Mouse (Mus musculus) adipose tissue, adult 10 weeks (tissue): ENCODE results near the gene Mrps12. TPM values are rescaled to one million over a fixed set of nuclear protein-coding genes. Genes with fewer than 3 reads are reported as not detected.

Experiments
- polyA plus RNA-seq: library from polyadenylated mRNA; stranded (reverse); fragments of 350-450 nt; fragmentation: Illumina TruSeq; extraction: RNeasy Lipid Tissue Mini Kit (QIAGEN cat#74804); gene quantifications from one replicate; pipeline ENCODE4 v1.2.3, GENCODE M21; 2014; ENCODE audit warnings: low read depth, low replicate concordance

The Mrps12 gene
- 76.4 TPM for polyA plus RNA-seq

DNA sequence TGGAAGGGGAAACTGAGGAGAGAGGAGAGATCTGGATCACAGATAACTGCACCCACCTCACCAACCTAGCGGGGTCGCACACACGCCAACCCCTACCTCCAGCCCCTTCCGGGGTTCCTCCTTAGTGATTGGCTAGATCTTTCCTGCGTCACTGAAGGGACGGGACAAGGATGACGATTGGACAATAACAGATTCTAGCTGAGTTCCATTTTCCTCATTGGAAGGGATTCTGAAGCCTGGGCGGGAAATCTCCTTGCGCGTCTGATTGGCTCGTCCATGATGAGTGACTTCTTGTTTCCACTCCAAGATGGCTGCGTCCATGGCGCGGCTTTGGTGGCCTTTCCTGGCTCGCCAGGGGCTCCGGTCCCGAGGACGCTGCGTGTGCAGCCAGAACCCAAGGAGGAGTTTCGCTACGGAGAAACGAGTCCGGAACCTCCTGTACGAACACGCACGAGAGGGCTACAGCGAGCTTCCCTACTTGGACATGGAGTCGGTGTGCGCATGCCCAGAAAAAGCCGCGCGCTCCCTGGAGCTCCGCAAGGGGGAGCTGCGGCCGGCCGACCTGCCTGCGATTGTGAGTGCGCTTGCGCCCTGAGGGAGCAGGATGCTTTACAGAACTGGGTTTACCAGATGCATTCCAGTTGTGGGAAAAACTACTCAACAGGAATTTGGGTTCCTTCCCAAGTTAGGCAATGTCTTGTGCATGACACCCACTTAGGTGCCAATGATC, at the start of gene Mrps12, which contains the start of gene Sars2:
Gene Mrps12 (minus strand): TSS at position 112 of the 730 bp plus-strand sequence.
Gene Sars2 (plus strand): TSS at position 284 of the 730 bp plus-strand sequence.

GRCm38 (mm10) chr7:28788307-28789195, 46.9 kb upstream of the Mrps12 start, which contains the start of gene Rinl:
Rinl (plus strand) TSS chr7:28788969.

DNA sequence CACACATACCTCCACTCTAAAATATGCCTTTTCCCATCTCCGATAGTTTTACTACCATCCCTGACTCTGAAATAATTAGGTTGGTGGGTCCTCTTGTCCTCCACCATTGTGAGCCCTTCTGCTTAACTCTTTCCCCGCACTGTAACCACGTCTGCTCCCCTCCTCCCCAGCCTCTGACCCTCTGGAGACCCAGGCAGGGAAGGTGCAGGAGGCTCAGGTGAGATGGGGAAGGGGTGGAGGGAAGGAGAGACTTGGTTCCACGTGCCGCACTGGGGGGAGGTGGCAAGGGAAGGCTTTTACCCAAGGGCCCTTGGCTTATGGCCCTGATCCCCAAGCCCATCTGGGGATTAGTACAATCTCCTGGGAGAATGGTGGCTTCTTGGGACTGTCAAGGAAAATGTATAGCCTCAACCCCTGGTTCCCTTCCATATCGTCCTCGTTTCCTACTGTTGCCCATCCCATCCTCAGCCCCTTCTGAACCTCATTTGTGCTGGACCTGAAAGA, 25.9 kb upstream of the Mrps12 start, which contains the start of gene Nfkbib:
Gene Nfkbib (minus strand): TSS at position 51 of the 504 bp plus-strand sequence.

GRCm38 (mm10) chr7:28766173-28766879, 24.7 kb upstream of the Mrps12 start, which contains the start of gene Sirt2:
Sirt2 (plus strand) TSS chr7:28766735.

DNA sequence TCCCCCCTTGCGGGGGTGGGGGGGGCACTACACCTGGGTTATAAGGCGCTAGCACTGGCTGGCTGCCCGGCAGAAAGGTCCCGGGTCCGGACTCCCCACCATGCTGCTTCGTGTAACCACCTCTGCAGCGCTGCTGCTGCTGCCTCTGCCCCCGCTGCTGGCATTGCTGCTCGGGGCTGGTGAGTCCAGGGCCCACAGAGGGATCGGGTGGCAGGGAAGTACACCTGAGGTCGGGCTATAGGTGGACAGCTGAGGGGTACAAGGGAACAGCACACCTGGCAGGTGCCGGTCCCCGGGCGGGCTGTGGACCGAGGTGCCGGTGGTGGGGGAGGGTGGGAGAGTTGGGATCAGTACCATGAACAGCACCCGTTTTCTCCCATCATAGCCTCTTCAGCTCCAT, 14.5 kb upstream of the Mrps12 start, which contains the start of gene Ccer2:
Gene Ccer2 (plus strand): TSS at position 96 of the 400 bp plus-strand sequence.

GRCm38 (mm10) chr7:28716590-28717281, 24.9 kb downstream of the Mrps12 start, which contains the start of gene Fbxo17:
Fbxo17 (plus strand) TSS chr7:28716804.

DNA sequence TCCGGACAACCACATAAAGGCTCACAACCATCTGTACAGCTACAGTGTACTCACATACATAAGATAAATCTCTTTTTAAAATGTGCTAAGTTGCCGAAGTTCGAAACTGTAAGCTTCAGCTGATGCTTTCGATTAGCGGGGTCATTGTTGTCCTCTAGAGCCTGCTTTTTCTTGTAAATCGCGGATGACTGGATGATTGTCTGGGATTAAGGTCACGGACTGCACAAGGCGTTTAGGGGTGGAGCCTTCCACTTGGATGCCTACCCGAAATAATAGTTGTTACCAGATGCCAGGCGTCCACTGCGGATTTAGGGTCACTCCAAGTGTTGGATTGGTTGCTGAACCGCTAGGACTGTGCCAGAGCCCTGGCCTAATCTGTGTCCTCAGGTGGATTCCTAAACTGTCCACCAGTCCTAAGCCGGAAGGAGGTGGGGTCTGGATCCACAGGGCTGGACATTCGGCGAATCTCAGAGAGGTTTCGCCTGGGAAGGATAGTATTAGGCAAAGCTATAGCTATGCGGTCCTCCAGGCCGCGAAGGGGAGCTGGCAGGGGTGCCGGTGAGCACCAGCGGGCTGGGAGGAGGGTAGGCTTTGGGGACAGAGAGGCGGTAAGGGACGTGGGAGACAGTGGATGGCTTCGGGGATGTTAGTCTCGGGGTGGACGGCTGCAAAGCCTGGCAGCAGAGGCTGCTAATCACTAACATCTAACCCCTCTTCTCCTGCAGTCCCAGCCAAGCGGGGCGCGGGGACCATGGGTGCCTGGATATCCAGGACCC, 48.9 kb downstream of the Mrps12 start, which contains the start of gene Fbxo27:
Gene Fbxo27 (plus strand): TSS at position 305 of the 776 bp plus-strand sequence.

Other genes with a start within 250 kb of the Mrps12 start
- not detected for gene Ifnl2, start 231.4 kb downstream of the Mrps12 start, polyA plus RNA-seq
- not detected for gene Ifnl3, start 219.0 kb downstream of the Mrps12 start, polyA plus RNA-seq
- gene Sycn, start 200.9 kb downstream of the Mrps12 start, polyA plus RNA-seq: 0.72 TPM
- gene Nccrp1, start 194.6 kb downstream of the Mrps12 start, polyA plus RNA-seq: 0.66 TPM
- gene Samd4b, start 143.7 kb downstream of the Mrps12 start, polyA plus RNA-seq: 40.2 TPM
- 27.4 TPM for gene Pak4, start 143.6 kb downstream of the Mrps12 start, polyA plus RNA-seq
- not detected for gene Acp7, start 110.5 kb downstream of the Mrps12 start, polyA plus RNA-seq
- gene Fbxo27, start 49.0 kb downstream of the Mrps12 start, polyA plus RNA-seq: 0.66 TPM
- gene Fbxo17, start 25.0 kb downstream of the Mrps12 start, polyA plus RNA-seq: 1.5 TPM
- 6.2 TPM for gene Sars2, start 172 bp upstream of the Mrps12 start, polyA plus RNA-seq
- gene Ccer2, start 14.4 kb upstream of the Mrps12 start, polyA plus RNA-seq: not detected
- gene Sirt2, start 24.9 kb upstream of the Mrps12 start, polyA plus RNA-seq: 88.9 TPM
- gene Nfkbib, start 25.7 kb upstream of the Mrps12 start, polyA plus RNA-seq: 36.6 TPM
- gene Rinl, start 47.1 kb upstream of the Mrps12 start, polyA plus RNA-seq: 5.6 TPM
- 246 TPM for gene Hnrnpl, start 66.7 kb upstream of the Mrps12 start, polyA plus RNA-seq
- gene Ech1, start 83.4 kb upstream of the Mrps12 start, polyA plus RNA-seq: 361 TPM
- gene Lgals4, start 92.0 kb upstream of the Mrps12 start, polyA plus RNA-seq: 39.3 TPM
- gene Lgals7, start 122.0 kb upstream of the Mrps12 start, polyA plus RNA-seq: 11.5 TPM
- gene Capn12, start 139.6 kb upstream of the Mrps12 start, polyA plus RNA-seq: 0.51 TPM
- 202 TPM for gene Actn4, start 220.5 kb upstream of the Mrps12 start, polyA plus RNA-seq
- 266 TPM for gene Eif3k, start 240.0 kb upstream of the Mrps12 start, polyA plus RNA-seq
- 4.1 TPM for gene Map4k1, start 240.2 kb upstream of the Mrps12 start, polyA plus RNA-seq